Mouse (Mus musculus): Measurements from ENCODE around the gene Amdhd2.

The Amdhd2 gene

GRCm38 (mm10) chr17:24197032-24197824 is 33.7 kb upstream of the Amdhd2 start:
- DNase-seq: no peak

GRCm38 (mm10) chr17:24195349-24195748 is 31.8 kb upstream of the Amdhd2 start:
- no peak for DNase-seq

- DNase-seq: no peak
These were observed 30.2 kb upstream of the Amdhd2 start for GRCm38 (mm10) chr17:24193769-24194168.

GRCm38 (mm10) chr17:24193268-24193667 is 29.7 kb upstream of the Amdhd2 start:
- DNase-seq: no peak

- DNase-seq: no peak
These were observed 29.3 kb upstream of the Amdhd2 start for GRCm38 (mm10) chr17:24192848-24193247.

- DNase-seq: no peak
These were observed 27.9 kb upstream of the Amdhd2 start for GRCm38 (mm10) chr17:24191481-24191880.

- no peak for DNase-seq
These were observed 27.4 kb upstream of the Amdhd2 start for GRCm38 (mm10) chr17:24190934-24191333.

GRCm38 (mm10) chr17:24174259-24174658 is 10.7 kb upstream of the Amdhd2 start:
- DNase-seq: no peak

GRCm38 (mm10) chr17:24173423-24173822 is 9.9 kb upstream of the Amdhd2 start:
- peak; percentile 52 for DNase-seq

- DNase-seq: no peak
These were observed 8.2 kb upstream of the Amdhd2 start for GRCm38 (mm10) chr17:24171738-24172137.

- no peak for DNase-seq
These were observed 7.2 kb upstream of the Amdhd2 start for GRCm38 (mm10) chr17:24170729-24171128.

- no peak for DNase-seq
These were observed 6.6 kb upstream of the Amdhd2 start for GRCm38 (mm10) chr17:24170125-24170524.

GRCm38 (mm10) chr17:24169317-24170065 is 5.9 kb upstream of the Amdhd2 start, which contains the start of gene Atp6v0c:
TSS of gene Atp6v0c (minus strand) at chr17:24169702.
- DNase-seq: peak; percentile 96

GRCm38 (mm10) chr17:24168590-24169277 is 5.2 kb upstream of the Amdhd2 start:
- DNase-seq: peak; percentile 49

- peak; percentile 49 for DNase-seq
These were observed 4.4 kb upstream of the Amdhd2 start for GRCm38 (mm10) chr17:24167891-24168505.

GRCm38 (mm10) chr17:24167120-24167519 is 3.6 kb upstream of the Amdhd2 start:
- DNase-seq: peak; percentile 52

GRCm38 (mm10) chr17:24164566-24165259 is 1.1 kb upstream of the Amdhd2 start:
- peak; percentile 83 for DNase-seq

GRCm38 (mm10) chr17:24162584-24163175 is 886 bp downstream of the Amdhd2 start:
- peak; percentile 89 for DNase-seq

GRCm38 (mm10) chr17:24161466-24161865 is 2.1 kb downstream of the Amdhd2 start:
- no peak for DNase-seq

GRCm38 (mm10) chr17:24157526-24157925 is 6.0 kb downstream of the Amdhd2 start:
- no peak for DNase-seq

- DNase-seq: no peak
These were observed 6.4 kb downstream of the Amdhd2 start for GRCm38 (mm10) chr17:24157121-24157520.

GRCm38 (mm10) chr17:24156394-24156793 is 7.2 kb downstream of the Amdhd2 start:
- no peak for DNase-seq

All from kidney, adult 11 months (tissue).